Mouse (Mus musculus): Measurements from ENCODE around the gene Lrrc1. TPM values are rescaled to one million over a fixed set of nuclear protein-coding genes. Genes with fewer than 3 reads are reported as not detected.
A peak's percentile ranks its signal among the peaks of the same experiment; 100 is the strongest.

Lrrc1 gene
- polyA plus RNA-seq, 1 experiment from 2014 or later, result 15.5 TPM

- WGBS, result 62% methylated on average over 12 of the region's 12 CpGs
- ATAC-seq (no peak), DNase-seq (ENCODE audit: low spot score) (no peak)
- H3K27me3 ChIP-seq (replicated peaks; ENCODE audit: insufficient read depth, low read length), result no peaks in the 10 kb centered on the region
- H3K9ac ChIP-seq (replicated peaks; ENCODE audit: low read depth), result no peak overlapping the region
- TF ChIP-seq CTCF (IDR thresholded peaks at IDR 0.05) (no peak), EP300 (IDR thresholded peaks at IDR 0.05) (no peak)
- no peaks in the 10 kb centered on the region for H3K36me3 ChIP-seq (ENCODE audit: insufficient read depth, low read length)
- no peaks in the 10 kb centered on the region for H3K9me3 ChIP-seq (ENCODE audit: low read length)
- no peak overlapping the region for H3K27ac ChIP-seq (ENCODE audit: low read length)
- no peak overlapping the region for H3K4me3 ChIP-seq (ENCODE audit: low read depth, low read length)
- peaks cover 15% of the 10 kb centered on the region; the same call in 1 of the 2 replicates for H3K4me1 ChIP-seq (ENCODE audit: insufficient read depth, low read depth, low read length)
- no peak overlapping the region for H3K4me2 ChIP-seq (replicated peaks; ENCODE audit: low read depth, low read length)
Observed at GRCm38 (mm10) chr9:77485915-77486314, 58.8 kb downstream of the Lrrc1 start.

GRCm38 (mm10) chr9:77484751-77485150 is 59.9 kb downstream of the Lrrc1 start:
- H3K9ac ChIP-seq (replicated peaks; ENCODE audit: low read depth), result no peak overlapping the region
- ATAC-seq, result no peak
- 94% methylated on average over 10 of the region's 10 CpGs for WGBS

GRCm38 (mm10) chr9:77483559-77483958 is 61.1 kb downstream of the Lrrc1 start:
- ATAC-seq (peak; percentile 52), DNase-seq (ENCODE audit: low spot score) (peak; percentile 82)
- Histone ChIP-seq H3K4me3 (ENCODE audit: low read depth, low read length) (no peak overlapping the region), H3K9ac (replicated peaks; ENCODE audit: low read depth) (no peak overlapping the region), H3K9me3 (ENCODE audit: low read length) (no peaks in the 10 kb centered on the region), H3K27me3 (replicated peaks; ENCODE audit: insufficient read depth, low read length) (no peaks in the 10 kb centered on the region), H3K4me2 (replicated peaks; ENCODE audit: low read depth, low read length) (no peak overlapping the region), H3K27ac (ENCODE audit: low read length) (no peak overlapping the region), H3K36me3 (ENCODE audit: insufficient read depth, low read length) (no peaks in the 10 kb centered on the region), H3K4me1 (ENCODE audit: insufficient read depth, low read depth, low read length) (peaks cover 15% of the 10 kb centered on the region; the same call in 1 of the 2 replicates)
- WGBS, result 68% methylated on average over 3 of the region's 3 CpGs
- TF ChIP-seq EP300 (IDR thresholded peaks at IDR 0.05) (peak; percentile 43), CTCF (IDR thresholded peaks at IDR 0.05) (no peak)

More at GRCm38 (mm10) chr9:77484751-77485150, 59.9 kb downstream of the Lrrc1 start:
- Histone ChIP-seq H3K36me3 (ENCODE audit: insufficient read depth, low read length) (no peaks in the 10 kb centered on the region), H3K9me3 (ENCODE audit: low read length) (no peaks in the 10 kb centered on the region), H3K4me2 (replicated peaks; ENCODE audit: low read depth, low read length) (no peak overlapping the region), H3K4me3 (ENCODE audit: low read depth, low read length) (no peak overlapping the region), H3K27ac (ENCODE audit: low read length) (no peak overlapping the region), H3K4me1 (ENCODE audit: insufficient read depth, low read depth, low read length) (peaks cover 15% of the 10 kb centered on the region; the same call in 1 of the 2 replicates), H3K27me3 (replicated peaks; ENCODE audit: insufficient read depth, low read length) (no peaks in the 10 kb centered on the region)
- no peak for TF ChIP-seq EP300 (IDR thresholded peaks at IDR 0.05)
- TF ChIP-seq CTCF (IDR thresholded peaks at IDR 0.05), result no peak
- DNase-seq (ENCODE audit: low spot score), result no peak

- no peak for TF ChIP-seq EP300 (IDR thresholded peaks at IDR 0.05)
- no peak for TF ChIP-seq CTCF (IDR thresholded peaks at IDR 0.05)
- no peaks in the 10 kb centered on the region for H3K9me3 ChIP-seq (ENCODE audit: low read length)
- no peak overlapping the region for H3K4me3 ChIP-seq (ENCODE audit: low read depth, low read length)
- ATAC-seq, result peak; percentile 83
- H3K4me2 ChIP-seq (replicated peaks; ENCODE audit: low read depth, low read length), result no peak overlapping the region
- peaks cover 15% of the 10 kb centered on the region; the same call in 1 of the 2 replicates for H3K4me1 ChIP-seq (ENCODE audit: insufficient read depth, low read depth, low read length)
- peak; percentile 64 for DNase-seq (ENCODE audit: low spot score)
- WGBS, result 63% methylated on average over 5 of the region's 5 CpGs
- H3K27me3 ChIP-seq (replicated peaks; ENCODE audit: insufficient read depth, low read length), result no peaks in the 10 kb centered on the region
- no peak overlapping the region for H3K27ac ChIP-seq (ENCODE audit: low read length)
- H3K9ac ChIP-seq (replicated peaks; ENCODE audit: low read depth), result no peak overlapping the region
- H3K36me3 ChIP-seq (ENCODE audit: insufficient read depth, low read length), result no peaks in the 10 kb centered on the region
Observed at GRCm38 (mm10) chr9:77482281-77482680, 62.4 kb downstream of the Lrrc1 start.

GRCm38 (mm10) chr9:77481380-77481779 is 63.3 kb downstream of the Lrrc1 start:
- Histone ChIP-seq H3K36me3 (ENCODE audit: insufficient read depth, low read length) (no peaks in the 10 kb centered on the region), H3K9ac (replicated peaks; ENCODE audit: low read depth) (no peak overlapping the region), H3K9me3 (ENCODE audit: low read length) (no peaks in the 10 kb centered on the region), H3K4me2 (replicated peaks; ENCODE audit: low read depth, low read length) (no peak overlapping the region), H3K4me3 (ENCODE audit: low read depth, low read length) (no peak overlapping the region), H3K4me1 (ENCODE audit: insufficient read depth, low read depth, low read length) (peaks cover 15% of the 10 kb centered on the region; the same call in 1 of the 2 replicates), H3K27me3 (replicated peaks; ENCODE audit: insufficient read depth, low read length) (no peaks in the 10 kb centered on the region), H3K27ac (ENCODE audit: low read length) (no peak overlapping the region)
- DNase-seq (ENCODE audit: low spot score) (peak; percentile 23), ATAC-seq (no peak)
- 45% methylated on average over 7 of the region's 7 CpGs for WGBS
- TF ChIP-seq EP300 (IDR thresholded peaks at IDR 0.05) (no peak), CTCF (IDR thresholded peaks at IDR 0.05) (no peak)

GRCm38 (mm10) chr9:77480574-77481319 is 63.9 kb downstream of the Lrrc1 start:
- no peaks in the 10 kb centered on the region for H3K9me3 ChIP-seq (ENCODE audit: low read length)
- H3K9ac ChIP-seq (replicated peaks; ENCODE audit: low read depth), result no peak overlapping the region
- no peak overlapping the region for H3K4me3 ChIP-seq (ENCODE audit: low read depth, low read length)
- no peak overlapping the region for H3K27ac ChIP-seq (ENCODE audit: low read length)
- H3K4me1 ChIP-seq (ENCODE audit: insufficient read depth, low read depth, low read length), result peaks cover 15% of the 10 kb centered on the region; the same call in 1 of the 2 replicates
- peak; percentile 45 for DNase-seq (ENCODE audit: low spot score)
- peak; percentile 49 for ATAC-seq
- no peaks in the 10 kb centered on the region for H3K36me3 ChIP-seq (ENCODE audit: insufficient read depth, low read length)
- TF ChIP-seq CTCF (IDR thresholded peaks at IDR 0.05) (no peak), EP300 (IDR thresholded peaks at IDR 0.05) (no peak)
- WGBS, result 52% methylated on average over 9 of the region's 9 CpGs
- H3K4me2 ChIP-seq (replicated peaks; ENCODE audit: low read depth, low read length), result no peak overlapping the region
- no peaks in the 10 kb centered on the region for H3K27me3 ChIP-seq (replicated peaks; ENCODE audit: insufficient read depth, low read length)

Measured in lung, postnatal 0 days (tissue).